Mouse (Mus musculus) C2C12 (cell line): Measurements from ENCODE around the gene Map4.

Source experiments
- CEBPB ChIP-seq: IDR thresholded peaks from one replicate; pipeline ENCODE4 v1.6.1; 2011; ENCODE audit warnings: low read depth, mild to moderate bottlenecking, control low read depth, moderate library complexity
- CTCF ChIP-seq: IDR thresholded peaks from one replicate; pipeline ENCODE4 v1.5.1; 2011; ENCODE audit not compliant: control insufficient read depth, insufficient read depth, insufficient read length
- MAX ChIP-seq: IDR thresholded peaks from one replicate; pipeline ENCODE4 v1.6.1; 2011; ENCODE audit warnings: mild to moderate bottlenecking, control low read depth
- MYOG ChIP-seq: IDR thresholded peaks from one replicate; pipeline ENCODE4 v1.6.1; 2011; ENCODE audit not compliant: control insufficient read depth, insufficient read length; ENCODE audit errors: extremely low read depth
- USF1 ChIP-seq: IDR thresholded peaks from one replicate; pipeline ENCODE4 v1.6.1; 2011; ENCODE audit warnings: low read depth, mild to moderate bottlenecking, control low read depth, moderate library complexity

DNA sequence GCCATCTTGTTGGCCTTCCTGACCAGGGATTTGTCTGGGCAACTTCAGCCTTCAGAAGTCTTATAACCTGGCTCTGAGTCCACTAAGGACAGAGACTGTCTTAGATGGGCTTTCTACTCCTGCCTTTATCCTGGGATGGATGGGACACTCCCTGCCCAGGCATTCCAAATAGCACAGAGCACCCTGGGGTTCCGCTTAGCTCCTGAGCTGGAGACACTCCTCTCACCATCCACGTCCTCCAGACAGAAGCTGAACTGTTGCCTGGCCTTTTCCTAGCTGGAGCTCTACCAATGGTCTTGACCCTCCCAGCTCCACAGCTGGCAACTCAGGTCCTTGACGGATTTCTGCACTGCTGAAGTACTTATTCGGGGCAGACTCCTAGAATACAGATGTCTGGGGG is 29.0 kb upstream of the Map4 start:
- TF ChIP-seq CTCF (no peak), MYOG (no peak), CEBPB (no peak), USF1 (no peak), MAX (no peak)
